Mouse (Mus musculus): ENCODE measurements around the gene Foxd1.

DNA sequence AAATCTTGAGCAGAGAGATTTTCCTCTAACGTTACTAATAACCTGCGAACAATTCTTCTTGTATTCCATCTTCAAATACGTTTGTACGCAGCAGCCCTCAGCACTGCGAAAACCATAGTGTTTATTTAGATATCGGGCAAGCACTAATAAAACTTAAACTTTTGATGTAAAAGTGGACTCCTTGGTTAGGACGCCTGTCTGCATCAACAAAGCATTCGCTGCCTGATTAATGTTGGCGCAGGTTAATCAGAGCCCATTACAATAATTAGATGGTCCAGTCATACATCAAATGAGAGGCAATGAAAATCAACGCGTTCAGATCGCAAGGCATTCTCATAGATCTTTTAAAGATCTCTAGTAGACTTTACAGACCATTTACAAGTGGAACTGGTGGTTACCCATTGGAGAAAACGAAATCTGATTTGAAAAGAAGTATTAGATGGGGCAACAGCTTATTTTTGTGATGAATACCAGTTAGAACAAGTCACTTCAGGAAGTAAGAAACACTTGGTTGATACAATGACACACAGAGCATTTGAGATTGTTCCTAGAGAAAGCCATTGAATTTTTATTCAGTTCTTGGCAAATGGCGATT is 1.6 kb upstream of the Foxd1 start:
- TF ChIP-seq MXI1 (IDR thresholded peaks at IDR 0.05; ENCODE audit: low read depth, low read length) (no peak), CTCF (conservative IDR thresholded peaks at IDR 0.05 in 1 of 2, IDR thresholded peaks at IDR 0.05 in 1 of 2; ENCODE audit: low read depth in 2 of 2, low read length in 2 of 2) (no peak), ZC3H11A (IDR thresholded peaks at IDR 0.05; ENCODE audit: low read depth, low read length) (no peak), GABPA (IDR thresholded peaks at IDR 0.05; ENCODE audit: insufficient replicate concordance, low read depth, low read length) (no peak), ZNF384 (IDR thresholded peaks at IDR 0.05; ENCODE audit: low read depth, low read length) (no peak), POLR2A (IDR thresholded peaks at IDR 0.05; ENCODE audit: low read depth, low read length) (no peak), USF1 (IDR thresholded peaks at IDR 0.05; ENCODE audit: low read depth, low read length) (no peak), E2F4 (IDR thresholded peaks at IDR 0.05; ENCODE audit: insufficient replicate concordance, low read depth, low read length) (no peak), MAX (IDR thresholded peaks at IDR 0.05; ENCODE audit: low read length) (no peak), JUN (IDR thresholded peaks at IDR 0.05; ENCODE audit: insufficient read depth, low read depth, low read length) (no peak), NELFE (IDR thresholded peaks at IDR 0.05; ENCODE audit: low read depth, low read length) (no peak), CHD1 (IDR thresholded peaks at IDR 0.05; ENCODE audit: low read depth, low read length) (no peak)
